26 mouse cellular contexts compared by ENCODE assay signal in genomic region chr15:90835586-90835985, GRCm38 (mm10).
"Had no signal": no experiment of that assay in that cellular context is flagged by ENCODE, and none has a peak within 500 bp of the region (broad histone marks: within the 10 kb centered on the region; RNA-seq: fewer than 3 reads in every experiment).

No protein-coding gene starts in this region.

- H3K9me3 ChIP-seq: heart, embryonic 10.5 days; hindbrain, embryonic 15.5 days; intestine, embryonic 15.5 days; limb, embryonic 15.5 days; liver, embryonic 12.5 days had no signal

- H3K4me2 ChIP-seq: heart, embryonic 12.5 days; hindbrain, embryonic 13.5 days; hindbrain, embryonic 15.5 days; intestine, embryonic 15.5 days; limb, embryonic 13.5 days; limb, embryonic 15.5 days; liver, embryonic 12.5 days had no signal

- H3K27me3 ChIP-seq: heart, embryonic 12.5 days; hindbrain, embryonic 13.5 days; hindbrain, embryonic 15.5 days; intestine, embryonic 15.5 days; limb, embryonic 13.5 days; limb, embryonic 15.5 days; liver, embryonic 12.5 days had no signal

- H3K4me1 ChIP-seq: heart, embryonic 12.5 days; hindbrain, embryonic 10.5 days; hindbrain, embryonic 13.5 days; hindbrain, embryonic 15.5 days; intestine, embryonic 15.5 days; limb, embryonic 13.5 days; limb, embryonic 15.5 days; liver, embryonic 12.5 days had no signal

- DNase-seq: gastrocnemius, adult 2 months; gastrocnemius, postnatal 10 days; gastrocnemius, postnatal 25 days; heart, adult 18-20 months; heart, postnatal 10 days; heart, postnatal 4 days; kidney, adult 18-20 months; kidney, adult 8-10 months; kidney, postnatal 10 days; kidney, postnatal 25 days; kidney, postnatal 4 days; layer of hippocampus, adult 9-11 months; layer of hippocampus, postnatal 36 days; left cerebral cortex, postnatal 4 days had no signal

- H3K36me3 ChIP-seq: heart, embryonic 10.5 days; hindbrain, embryonic 10.5 days; hindbrain, embryonic 13.5 days; hindbrain, embryonic 15.5 days; intestine, embryonic 15.5 days; limb, embryonic 13.5 days; limb, embryonic 15.5 days; liver, embryonic 12.5 days had no signal

- H3K4me3 ChIP-seq: gastrocnemius, adult 2 months; heart, embryonic 10.5 days; heart, embryonic 12.5 days; hindbrain, embryonic 10.5 days; hindbrain, embryonic 13.5 days; hindbrain, embryonic 15.5 days; intestine, embryonic 15.5 days; layer of hippocampus, adult 2 months; limb, embryonic 13.5 days; limb, embryonic 15.5 days; liver, embryonic 12.5 days had no signal

- ATAC-seq: inflammation-experienced regulatory T-cells, adult 6 months; intestine, embryonic 15.5 days; intestine, postnatal 0 days; liver, embryonic 12.5 days had no signal

- H3K9ac ChIP-seq: heart, embryonic 12.5 days; hindbrain, embryonic 13.5 days; hindbrain, embryonic 15.5 days; intestine, embryonic 15.5 days; limb, embryonic 13.5 days; limb, embryonic 15.5 days; liver, embryonic 12.5 days had no signal

- H3K27ac ChIP-seq: gastrocnemius, adult 2 months; heart, embryonic 10.5 days; hindbrain, embryonic 10.5 days; hindbrain, embryonic 13.5 days; hindbrain, embryonic 15.5 days; intestine, embryonic 15.5 days; layer of hippocampus, adult 2 months; limb, embryonic 13.5 days; limb, embryonic 15.5 days; liver, embryonic 12.5 days had no signal
